Mouse (Mus musculus) thymus, adult 2 months (tissue): ENCODE results near the gene Ssh2.

Experiments used
- CTCF ChIP-seq: fragments of 200-500 bp; IDR thresholded peaks from 2 replicates; pipeline ENCODE4 v1.5.1; 2012; ENCODE audit warnings: mild to moderate bottlenecking, control low read depth, low read length, moderate library complexity, borderline replicate concordance; ENCODE audit not compliant: control insufficient read depth, poor library complexity, insufficient read depth; ENCODE audit errors: extremely low read depth
- POLR2A ChIP-seq: fragments of 200-500 bp; IDR thresholded peaks from 2 replicates; pipeline ENCODE4 v1.6.1; 2012; ENCODE audit warnings: mild to moderate bottlenecking, low read length, control low read depth, moderate library complexity; ENCODE audit not compliant: control insufficient read depth, poor library complexity, insufficient read depth; ENCODE audit errors: extremely low read depth

GRCm38 (mm10) chr11:77504377-77504776 is 288.3 kb downstream of the Ssh2 start:
- TF ChIP-seq CTCF (no peak), POLR2A (no peak)
